Mouse (Mus musculus): Measurements from ENCODE around the gene Chrnb4. TPM values are rescaled to one million over a fixed set of nuclear protein-coding genes. Genes with fewer than 3 reads are reported as not detected.

The Chrnb4 gene
- polyA plus RNA-seq, 1 experiment from 2014 or later, result 3.9 TPM

Other genes with a start within 250 kb of the Chrnb4 start
- gene Ireb2, start 185.0 kb downstream of the Chrnb4 start, polyA plus RNA-seq (2014; fragmentation: Nextera tagmentation; extraction: Ambion mirVana), result 66.0 and 76.6 TPM in 2 replicates
- gene Hykk, start 131.5 kb downstream of the Chrnb4 start, polyA plus RNA-seq (2014; fragmentation: Nextera tagmentation; extraction: Ambion mirVana), result 4.2 and 5.6 TPM in 2 replicates
- 340 TPM in 2 replicates for gene Psma4, start 98.0 kb downstream of the Chrnb4 start, polyA plus RNA-seq (2014; fragmentation: Nextera tagmentation; extraction: Ambion mirVana)
- gene AY074887, start 97.8 kb downstream of the Chrnb4 start, polyA plus RNA-seq (2014; fragmentation: Nextera tagmentation; extraction: Ambion mirVana), result 1.2 TPM in 2 replicates
- gene Chrna5, start 67.9 kb downstream of the Chrnb4 start, polyA plus RNA-seq (2014; fragmentation: Nextera tagmentation; extraction: Ambion mirVana), result 4.9 and 5.4 TPM in 2 replicates
- 25.0 and 26.4 TPM in 2 replicates for gene Chrna3, start 22.2 kb downstream of the Chrnb4 start, polyA plus RNA-seq (2014; fragmentation: Nextera tagmentation; extraction: Ambion mirVana)
- 47.7 and 55.1 TPM in 2 replicates for gene Ube2q2, start 100.1 kb upstream of the Chrnb4 start, polyA plus RNA-seq (2014; fragmentation: Nextera tagmentation; extraction: Ambion mirVana)
- gene Fbxo22, start 160.1 kb upstream of the Chrnb4 start, polyA plus RNA-seq (2014; fragmentation: Nextera tagmentation; extraction: Ambion mirVana), result 92.8 and 92.9 TPM in 2 replicates

Measured in hindbrain, embryonic 11.5 days (tissue).